Mouse (Mus musculus) forebrain, embryonic 14.5 days (tissue): ENCODE data around the gene Bcl9. TPM values are rescaled to one million over a fixed set of nuclear protein-coding genes. Genes with fewer than 3 reads are reported as not detected.

Source experiments
- ATAC-seq: fragments of 200-750 bp; cut with Nextera tagmentation; 2 replicates; pipeline ENCODE4 v1.8.0; 2017; ENCODE audit warnings: mild to moderate bottlenecking, moderate library complexity
- DNase-seq: peaks from one replicate; pipeline ENCODE4 v3.0.0-alpha.2; 2015; ENCODE audit warnings: low spot score
- H3K27ac ChIP-seq: fragments of 300-500 bp; sonication (generic); 2 replicates; pipeline ENCODE4 v1.5.1; 2014; ENCODE audit warnings: low read depth, mild to moderate bottlenecking, control low read depth, low read length, moderate library complexity
- H3K27me3 ChIP-seq: fragments of 300-500 bp; sonication (generic); replicated peaks from 2 replicates; pipeline ENCODE4 v1.6.1; 2014; ENCODE audit warnings: low read length, control low read depth, mixed read lengths; ENCODE audit not compliant: control insufficient read depth, insufficient read depth
- H3K36me3 ChIP-seq: fragments of 300-500 bp; sonication (generic); 2 replicates; pipeline ENCODE4 v1.6.1; 2014; ENCODE audit warnings: low read length, control low read depth; ENCODE audit not compliant: control insufficient read depth, insufficient read depth
- H3K4me1 ChIP-seq: fragments of 300-500 bp; sonication (generic); 2 replicates; pipeline ENCODE4 v1.6.1; 2014; ENCODE audit warnings: antibody characterized with exemption, low read length, control low read depth; ENCODE audit not compliant: control insufficient read depth, insufficient read depth
- H3K4me2 ChIP-seq: fragments of 300-500 bp; sonication (generic); 2 replicates; pipeline ENCODE4 v1.6.1; 2014; ENCODE audit warnings: mild to moderate bottlenecking, control low read depth, low read length
- H3K4me3 ChIP-seq: fragments of 300-500 bp; sonication (generic); 2 replicates; pipeline ENCODE4 v1.5.1; 2014; ENCODE audit warnings: low read depth, low read length, control low read depth
- H3K9ac ChIP-seq: fragments of 300-500 bp; sonication (generic); 2 replicates; pipeline ENCODE4 v1.6.1; 2014; ENCODE audit warnings: mild to moderate bottlenecking, low read length, control low read depth, moderate library complexity
- H3K9me3 ChIP-seq: fragments of 300-500 bp; sonication (generic); replicated peaks from 2 replicates; pipeline ENCODE4 v1.6.1; 2016; ENCODE audit warnings: low read length, control low read depth, mixed read lengths; ENCODE audit not compliant: control insufficient read depth
- WGBS: fragments of 180-500 bp; shearing (Covaris S2); extraction: QIAGEN DNeasy Blood & Tissue Kit; methylation state at CpG from one replicate; pipeline ENCODE4 v1.1.7; 2014; 5-methylcytosine and 5-hydroxymethylcytosine counted together
- polyA plus RNA-seq: library from polyadenylated mRNA; unstranded; fragments of >200 nt; fragmentation: Nextera tagmentation; extraction: Ambion mirVana; gene quantifications from 2 replicates; pipeline ENCODE4 v1.2.1, GENCODE M21; 2014

Bcl9 gene
- polyA plus RNA-seq, 1 experiment from 2014 or later: 54.6 TPM

GRCm38 (mm10) chr3:97305907-97306306 is 8.2 kb upstream of the Bcl9 start:
- no peaks in the 10 kb centered on the region for H3K27me3 ChIP-seq
- no peak for ATAC-seq
- H3K9me3 ChIP-seq: no peaks in the 10 kb centered on the region
- H3K4me3 ChIP-seq: no peak overlapping the region
- DNase-seq: no peak
- no peak overlapping the region for H3K4me2 ChIP-seq
- no peak overlapping the region for H3K27ac ChIP-seq
- H3K9ac ChIP-seq: no peak overlapping the region
- no peaks in the 10 kb centered on the region for H3K36me3 ChIP-seq
- H3K4me1 ChIP-seq: peaks cover 20% of the 10 kb centered on the region
- WGBS: 78% methylated on average over 4 of the region's 4 CpGs

DNA sequence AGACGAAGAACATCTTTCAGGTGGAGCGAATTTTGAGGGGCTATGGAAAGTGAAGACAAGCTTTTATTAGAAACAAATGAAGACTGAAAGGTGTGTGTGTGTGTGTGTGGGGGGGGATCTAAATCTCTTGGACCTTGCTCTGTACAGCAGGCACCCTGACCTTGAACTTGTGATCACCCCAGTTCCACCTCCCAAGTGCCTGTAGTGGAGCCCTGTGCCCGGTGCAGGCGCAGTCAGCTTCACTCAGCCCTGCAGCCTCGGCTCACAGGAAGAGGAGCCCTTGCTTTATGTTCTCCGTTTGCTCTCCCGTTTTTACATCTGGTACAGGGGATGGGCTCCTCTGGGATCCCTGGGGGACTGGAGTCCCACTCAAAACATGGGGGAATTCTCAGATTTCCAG is 3.9 kb upstream of the Bcl9 start:
- no peak for ATAC-seq
- Histone ChIP-seq H3K27me3 (no peaks in the 10 kb centered on the region), H3K4me1 (peaks cover 6% of the 10 kb centered on the region; the same call in 1 of the 2 replicates), H3K4me2 (no peak overlapping the region), H3K9ac (no peak overlapping the region), H3K36me3 (no peaks in the 10 kb centered on the region), H3K4me3 (no peak overlapping the region), H3K27ac (no peak overlapping the region), H3K9me3 (no peaks in the 10 kb centered on the region; the same call in 1 of the 2 replicates)
- WGBS: 63% methylated on average over 7 of the region's 7 CpGs
- DNase-seq: no peak

- H3K9me3 ChIP-seq: no peaks in the 10 kb centered on the region; the same call in 1 of the 2 replicates
- no peak overlapping the region for H3K4me2 ChIP-seq
- H3K4me1 ChIP-seq: peaks cover 12% of the 10 kb centered on the region
- H3K27ac ChIP-seq: no peak overlapping the region
- ATAC-seq (no peak), DNase-seq (no peak)
- H3K27me3 ChIP-seq: no peaks in the 10 kb centered on the region
- no peak overlapping the region for H3K4me3 ChIP-seq
- H3K9ac ChIP-seq: no peak overlapping the region
- WGBS: 89% methylated on average over 7 of the region's 7 CpGs
- no peaks in the 10 kb centered on the region for H3K36me3 ChIP-seq
These were observed 2.7 kb upstream of the Bcl9 start for GRCm38 (mm10) chr3:97300370-97300769.

- no peaks in the 10 kb centered on the region for H3K36me3 ChIP-seq
These were observed 2.2 kb upstream of the Bcl9 start for GRCm38 (mm10) chr3:97299885-97300284.

GRCm38 (mm10) chr3:97298856-97299465 is 1.2 kb upstream of the Bcl9 start:
- H3K36me3 ChIP-seq: no peaks in the 10 kb centered on the region
- 17% methylated on average over 10 of the region's 10 CpGs for WGBS
- no peaks in the 10 kb centered on the region for H3K27me3 ChIP-seq
- H3K4me1 ChIP-seq: peaks cover 23% of the 10 kb centered on the region
- DNase-seq (peak; percentile 71), ATAC-seq (peak; percentile 29)
- H3K9me3 ChIP-seq: no peaks in the 10 kb centered on the region; the same call in 1 of the 2 replicates
- no peak overlapping the region for H3K4me3 ChIP-seq
- peak overlapping the region; percentile 99 for H3K27ac ChIP-seq
- H3K4me2 ChIP-seq: peak overlapping the region; percentile 79
- peak overlapping the region; percentile 92; the same call in 1 of the 2 replicates for H3K9ac ChIP-seq

More at GRCm38 (mm10) chr3:97299885-97300284, 2.2 kb upstream of the Bcl9 start:
- no peak for DNase-seq
- no peaks in the 10 kb centered on the region for H3K27me3 ChIP-seq
- H3K27ac ChIP-seq: no peak overlapping the region
- no peaks in the 10 kb centered on the region; the same call in 1 of the 2 replicates for H3K9me3 ChIP-seq
- no peak overlapping the region for H3K4me3 ChIP-seq
- H3K4me1 ChIP-seq: peaks cover 17% of the 10 kb centered on the region
- no peak overlapping the region for H3K9ac ChIP-seq
- no peak overlapping the region for H3K4me2 ChIP-seq
- no peak for ATAC-seq

DNA sequence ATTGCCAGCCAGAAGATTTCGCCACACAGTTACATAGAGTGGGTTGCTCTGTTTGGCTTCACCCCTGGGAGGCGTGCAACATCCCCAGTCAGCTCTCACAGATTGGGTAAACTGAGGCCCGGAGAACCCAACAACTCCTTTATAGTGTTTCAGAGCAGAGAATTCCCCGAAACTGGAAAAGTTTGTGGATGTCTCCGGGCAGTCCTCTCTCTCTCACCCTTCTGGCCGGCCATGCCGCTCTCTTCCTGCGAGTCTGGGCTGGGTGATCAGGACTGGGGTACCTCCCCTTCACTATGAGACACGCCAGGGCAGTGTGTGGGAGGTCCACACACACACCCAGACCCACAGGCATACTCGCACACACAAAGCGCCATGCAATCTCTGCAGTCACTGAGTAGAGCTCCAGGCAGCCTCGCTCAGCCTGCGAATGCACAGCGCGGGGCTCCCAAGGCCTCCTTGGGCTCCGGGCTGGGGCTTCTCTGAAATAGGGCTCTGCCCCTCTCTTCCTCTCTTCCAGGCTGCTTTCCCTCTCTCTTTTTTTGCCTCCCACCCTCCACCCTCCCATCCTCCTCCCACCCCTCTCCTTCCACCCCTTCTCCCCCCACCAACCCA is 670 bp downstream of the Bcl9 start:
- Histone ChIP-seq H3K27ac (peak overlapping the region; percentile 99), H3K9me3 (no peaks in the 10 kb centered on the region; the same call in 1 of the 2 replicates), H3K27me3 (no peaks in the 10 kb centered on the region), H3K4me1 (peaks cover 37% of the 10 kb centered on the region), H3K4me2 (peak overlapping the region; percentile 79), H3K36me3 (no peaks in the 10 kb centered on the region), H3K4me3 (peak overlapping the region; percentile 86), H3K9ac (peak overlapping the region; percentile 92)
- peak; percentile 58 for ATAC-seq
- peak; percentile 76 for DNase-seq
- WGBS: 2% methylated on average over 16 of the region's 16 CpGs

DNA sequence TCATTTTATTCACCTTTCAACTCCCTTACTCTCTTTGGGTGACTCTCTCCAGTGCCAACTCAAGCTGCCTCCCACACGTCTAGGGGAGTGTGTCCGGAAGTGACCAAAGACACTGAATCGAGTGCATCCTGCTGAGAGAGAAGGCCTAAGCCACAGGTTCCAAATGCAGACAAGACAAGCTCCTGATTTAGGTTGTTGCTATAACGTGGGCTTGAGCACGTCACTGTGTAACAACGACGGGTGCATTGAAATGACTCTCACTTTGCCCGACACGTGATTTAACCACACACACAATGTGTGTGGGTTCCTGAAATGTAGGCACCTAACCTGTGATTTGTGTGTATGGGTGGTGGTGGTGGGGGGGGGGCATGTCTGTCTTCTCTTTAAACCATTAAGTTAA is 3.4 kb downstream of the Bcl9 start:
- no peaks in the 10 kb centered on the region for H3K36me3 ChIP-seq
- peaks cover 37% of the 10 kb centered on the region for H3K4me1 ChIP-seq
- no peak overlapping the region for H3K9ac ChIP-seq
- ATAC-seq (no peak), DNase-seq (no peak)
- no peak overlapping the region for H3K27ac ChIP-seq
- H3K27me3 ChIP-seq: no peaks in the 10 kb centered on the region
- 76% methylated on average over 9 of the region's 9 CpGs for WGBS
- H3K4me3 ChIP-seq: no peak overlapping the region
- H3K4me2 ChIP-seq: no peak overlapping the region
- H3K9me3 ChIP-seq: no peaks in the 10 kb centered on the region

DNA sequence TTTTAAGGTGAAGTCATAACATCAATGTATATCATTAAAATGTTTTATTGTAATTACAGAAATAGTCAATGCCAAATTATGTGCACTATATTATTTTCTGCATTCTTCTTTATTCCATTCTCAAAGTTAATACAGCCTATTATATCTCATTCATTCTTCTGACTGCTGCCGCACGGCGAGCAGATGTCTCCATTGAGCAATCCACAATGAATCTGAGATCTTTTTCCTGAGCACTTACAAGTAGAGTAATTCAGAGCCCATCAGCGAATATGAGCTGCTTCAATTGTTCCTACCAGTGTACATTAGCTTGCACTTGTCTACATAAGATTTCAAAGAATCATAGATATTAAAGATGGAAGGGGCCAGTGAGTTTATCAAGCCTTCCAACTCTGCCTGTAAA is 12.8 kb downstream of the Bcl9 start:
- peak; percentile 61; the same call in 1 of the 2 replicates for ATAC-seq
- H3K36me3 ChIP-seq: peaks cover 4% of the 10 kb centered on the region; the same call in 1 of the 2 replicates
- no peak overlapping the region for H3K4me3 ChIP-seq
- H3K27me3 ChIP-seq: no peaks in the 10 kb centered on the region
- DNase-seq: peak; percentile 34
- no peak overlapping the region for H3K9ac ChIP-seq
- H3K9me3 ChIP-seq: no peaks in the 10 kb centered on the region
- H3K4me2 ChIP-seq: no peak overlapping the region
- 74% methylated on average over 4 of the region's 4 CpGs for WGBS
- no peak overlapping the region for H3K27ac ChIP-seq
- peaks cover 4% of the 10 kb centered on the region for H3K4me1 ChIP-seq

DNA sequence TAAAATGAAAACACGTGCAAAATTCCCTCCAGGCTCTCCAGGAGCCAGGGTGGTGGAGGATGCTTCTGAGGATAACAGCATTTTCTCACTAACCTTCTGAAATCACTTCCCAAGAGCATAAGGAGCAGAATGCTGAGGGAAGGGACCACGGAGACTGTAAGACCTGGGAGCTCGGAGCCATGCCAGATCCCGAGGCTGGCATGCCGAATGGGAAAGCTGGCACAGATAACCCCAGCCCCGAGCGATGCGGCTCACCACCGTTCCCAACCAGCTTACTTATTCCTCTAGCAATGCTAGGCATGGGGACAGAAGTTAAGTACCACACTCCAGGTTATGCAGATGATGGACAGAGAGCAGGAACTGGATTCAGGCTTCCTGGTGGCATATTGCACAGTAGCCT is 13.7 kb downstream of the Bcl9 start:
- Histone ChIP-seq H3K9ac (no peak overlapping the region), H3K4me1 (peaks cover 3% of the 10 kb centered on the region), H3K27ac (peak overlapping the region; percentile 21; the same call in 1 of the 2 replicates), H3K4me3 (no peak overlapping the region), H3K27me3 (no peaks in the 10 kb centered on the region), H3K36me3 (peaks cover 4% of the 10 kb centered on the region; the same call in 1 of the 2 replicates), H3K9me3 (no peaks in the 10 kb centered on the region), H3K4me2 (no peak overlapping the region)
- ATAC-seq (no peak), DNase-seq (no peak)
- 95% methylated on average over 9 of the region's 9 CpGs for WGBS
